Mouse (Mus musculus): ENCODE results near the gene Hirip3.

GRCm38 (mm10) chr7:126818818-126819217 lies 43.0 kb upstream of the Hirip3 start:
- peak; percentile 14; the same call in 1 of the 2 replicates for TF ChIP-seq CTCF (IDR thresholded peaks at IDR 0.05; ENCODE audit: borderline replicate concordance, extremely low read depth, insufficient read depth, insufficient read length)
- TF ChIP-seq POLR2A (IDR thresholded peaks at IDR 0.05; ENCODE audit: borderline replicate concordance, extremely low read depth, insufficient read depth, insufficient read length, poor library complexity, severe bottlenecking), result no peak

Measured in brain, embryonic 14.5 days (tissue).